Mouse (Mus musculus) brain, embryonic 14.5 days (tissue): ENCODE measurements around the gene Sh2b2.
A peak's percentile ranks its signal among the peaks of the same experiment; 100 is the strongest.

Experiments used
- CTCF ChIP-seq: fragments of 200-500 bp; IDR thresholded peaks from 2 replicates; pipeline ENCODE4 v1.5.1; 2012; ENCODE audit warnings: inconsistent platforms, mild to moderate bottlenecking, moderate library complexity, borderline replicate concordance; ENCODE audit not compliant: insufficient read depth, insufficient read length; ENCODE audit errors: extremely low read depth
- POLR2A ChIP-seq: fragments of 200-500 bp; IDR thresholded peaks from 2 replicates; pipeline ENCODE4 v1.6.1; 2012; ENCODE audit warnings: mild to moderate bottlenecking, inconsistent platforms, borderline replicate concordance; ENCODE audit not compliant: poor library complexity, insufficient read depth, insufficient read length, severe bottlenecking; ENCODE audit errors: extremely low read depth

GRCm38 (mm10) chr5:136215211-136215610 lies 31.1 kb downstream of the Sh2b2 start:
- TF ChIP-seq POLR2A: no peak
- peak; percentile 21; the same call in 1 of the 2 replicates for TF ChIP-seq CTCF
